8 mouse cellular contexts compared by ENCODE assay signal in genomic region chr1:64736681-64737501, GRCm38 (mm10). TPM values are rescaled to one million over a fixed set of nuclear protein-coding genes. Genes with fewer than 3 reads are reported as not detected.
DNase-seq lines count a peak whose midpoint lies in the region; ATAC-seq lines count a peak whose summit lies in the region.

No protein-coding gene starts in this region.

- H3K27me3 ChIP-seq in embryonic facial prominence, embryonic 11.5 days (ENCODE audit: control insufficient read depth, insufficient read depth, low read length) = peaks cover 27% of the 10 kb centered on the region
- peaks cover 67% of the 10 kb centered on the region for H3K27me3 ChIP-seq in hindbrain, embryonic 12.5 days

- peak overlapping the region; percentile 35; the same call in 1 of the 2 replicates for H3K27ac ChIP-seq in embryonic facial prominence, embryonic 11.5 days (replicated peaks; ENCODE audit: low read depth, low read length)
- H3K27ac ChIP-seq in hindbrain, embryonic 12.5 days = 0 out of 2 replicates have a peak overlapping the region, but pooled peaks have one; percentile 17

- no peaks in the 10 kb centered on the region for H3K9me3 ChIP-seq in embryonic facial prominence, embryonic 11.5 days (replicated peaks; ENCODE audit: control insufficient read depth, low read length)
- H3K9me3 ChIP-seq in hindbrain, embryonic 12.5 days (replicated peaks) = no peaks in the 10 kb centered on the region

- peak overlapping the region; percentile 97 for H3K4me2 ChIP-seq in embryonic facial prominence, embryonic 11.5 days (ENCODE audit: low read depth, low read length)
- peak overlapping the region; percentile 95 for H3K4me2 ChIP-seq in hindbrain, embryonic 12.5 days (replicated peaks)

- peak overlapping the region; percentile 61 for H3K4me3 ChIP-seq in embryonic facial prominence, embryonic 11.5 days (ENCODE audit: low read depth, low read length)
- peak overlapping the region; percentile 65 for H3K4me3 ChIP-seq in hindbrain, embryonic 12.5 days

- no peaks in the 10 kb centered on the region for H3K36me3 ChIP-seq in embryonic facial prominence, embryonic 11.5 days (replicated peaks; ENCODE audit: control insufficient read depth, insufficient read depth, low read depth, low read length)
- no peaks in the 10 kb centered on the region for H3K36me3 ChIP-seq in hindbrain, embryonic 12.5 days

- ATAC-seq in activated CD4-positive, CD25-positive, alpha-beta regulatory T cell, adult 4 months = peak; percentile 1
- ATAC-seq in embryonic facial prominence, embryonic 11.5 days (replicated peaks; ENCODE audit: insufficient number of reproducible peaks, low FRiP score, low TSS enrichment, low read depth) = no peak
- 0 out of 2 replicates have a peak, but pooled peaks have one; percentile 0 for ATAC-seq in hindbrain, embryonic 12.5 days (ENCODE audit: low FRiP score)

- peaks cover 5% of the 10 kb centered on the region for H3K4me1 ChIP-seq in embryonic facial prominence, embryonic 11.5 days (ENCODE audit: control insufficient read depth, insufficient read depth, low read length)
- H3K4me1 ChIP-seq in hindbrain, embryonic 12.5 days = peaks cover 38% of the 10 kb centered on the region

- DNase-seq in ovary, adult 18-20 months (ENCODE audit: low spot score) = peak; percentile 7
- no peak for DNase-seq in ovary, postnatal 10 days (ENCODE audit: low spot score)
- peak; percentile 38 for DNase-seq in embryonic facial prominence, embryonic 11.5 days (ENCODE audit: low spot score)
- peak; percentile 29 for DNase-seq in lung, postnatal 14 days
- DNase-seq in yolk sac, embryonic 10.5 days (ENCODE audit: low spot score) = no peak
- DNase-seq in urinary bladder, postnatal 36 days (ENCODE audit: low spot score in 2 of 2) = no peak

- peak overlapping the region; percentile 68 for H3K9ac ChIP-seq in embryonic facial prominence, embryonic 11.5 days (replicated peaks; ENCODE audit: low read length)
- peak overlapping the region; percentile 70 for H3K9ac ChIP-seq in hindbrain, embryonic 12.5 days

- under 1% methylated on average over 55 of the region's 56 CpGs for WGBS in embryonic facial prominence, embryonic 11.5 days
- under 1% methylated on average over 55 of the region's 56 CpGs for WGBS in hindbrain, embryonic 12.5 days

RNA-seq across cellular contexts. Expression of gene Fzd5, which starts 0.7 kb away (rescaled TPM):
- under 1 TPM; 0.53 to 0.64 TPM for polyA plus RNA-seq in activated CD4-positive, CD25-positive, alpha-beta regulatory T cell, adult 4 months (2017; shearing (Covaris generic))
- 2.9 and 3.1 TPM in 2 replicates for polyA plus RNA-seq in embryonic facial prominence, embryonic 11.5 days (2014; fragmentation: Nextera tagmentation; extraction: Ambion mirVana)
- polyA plus RNA-seq in hindbrain, embryonic 12.5 days (2016; fragmentation: Nextera tagmentation; extraction: Ambion mirVana) = 0.48 and 0.56 TPM in 2 replicates

RNA-seq across cellular contexts. Expression of gene Ccnyl1, which starts 46.6 kb away (rescaled TPM):
- polyA plus RNA-seq in activated CD4-positive, CD25-positive, alpha-beta regulatory T cell, adult 4 months (2017; shearing (Covaris generic)) = 1 to 10 TPM; 1.5 to 2.3 TPM
- polyA plus RNA-seq in embryonic facial prominence, embryonic 11.5 days (2014; fragmentation: Nextera tagmentation; extraction: Ambion mirVana) = 10.9 and 13.7 TPM in 2 replicates
- polyA plus RNA-seq in hindbrain, embryonic 12.5 days (2016; fragmentation: Nextera tagmentation; extraction: Ambion mirVana) = 7.6 and 7.8 TPM in 2 replicates

Comparison
In these comparisons a context has a peak if more than half of its experiments do, and no peak if none do; other contexts are left out.
1. DNase-seq: peak in ovary, adult 18-20 months (single experiment), embryonic facial prominence, embryonic 11.5 days (single experiment) and lung, postnatal 14 days (single experiment); none in ovary, postnatal 10 days (single experiment), yolk sac, embryonic 10.5 days (single experiment) and urinary bladder, postnatal 36 days (0 of 2).